Comparison of ENCODE assay signal across 19 mouse cellular contexts in genomic region chr14:14490501-14490900, GRCm38 (mm10).
DNase-seq lines count a peak whose midpoint lies in the region; TF ChIP-seq lines count a peak whose summit lies in the region.
"Had no signal": no experiment of that assay in that cellular context is flagged by ENCODE, and none has a peak within 500 bp of the region (broad histone marks: within the 10 kb centered on the region; RNA-seq: fewer than 3 reads in every experiment).

No protein-coding gene starts in this region.

- TF ChIP-seq POLR2A in small intestine, adult 2 months (IDR thresholded peaks at IDR 0.05; ENCODE audit: low read depth, low read length): no peak

- peaks cover 9% of the 10 kb centered on the region; the same call in 1 of the 2 replicates for H3K4me1 ChIP-seq in small intestine, adult 2 months (ENCODE audit: control insufficient read depth, insufficient read depth, insufficient read length, low read length)
- H3K4me1 ChIP-seq: embryonic facial prominence, embryonic 10.5 days; embryonic facial prominence, embryonic 12.5 days; forebrain, embryonic 13.5 days; forebrain, embryonic 15.5 days had no signal

- TF ChIP-seq CTCF in small intestine, adult 2 months (IDR thresholded peaks at IDR 0.05; ENCODE audit: extremely low read depth, insufficient read length, insufficient replicate concordance, low read depth, low read length): no peak

- no peak overlapping the region for H3K4me3 ChIP-seq in small intestine, adult 2 months (ENCODE audit: low read depth, low read length)
- H3K4me3 ChIP-seq: embryonic facial prominence, embryonic 10.5 days; embryonic facial prominence, embryonic 12.5 days; forebrain, embryonic 13.5 days; forebrain, embryonic 15.5 days had no signal

- H3K27me3 ChIP-seq in small intestine, adult 2 months (ENCODE audit: control insufficient read depth, insufficient read depth, low read length): no peaks in the 10 kb centered on the region
- H3K27me3 ChIP-seq: embryonic facial prominence, embryonic 12.5 days; forebrain, embryonic 13.5 days; forebrain, embryonic 15.5 days had no signal

- DNase-seq in adrenal gland, adult (ENCODE audit: inconsistent age in 2 of 2, low spot score in 1 of 2): peak; percentile 27 to 79
- no peak for DNase-seq in adrenal gland, postnatal 4 days (ENCODE audit: low spot score in 2 of 2)
- peak; percentile 21 for DNase-seq in adrenal gland, adult 8-10 months
- no peak for DNase-seq in adrenal gland, postnatal 25 days
- peak; percentile 16 for DNase-seq in adrenal gland, postnatal 14 days
- no peak for DNase-seq in heart, adult 18-20 months
- DNase-seq in right cerebral cortex, adult 18-20 months: no peak
- DNase-seq: B cell, adult 2 months; cerebellum, adult 11-12 months; cerebellum, adult 2 months; cerebellum, adult 9-10 months; cerebellum, postnatal 10 days; cerebellum, postnatal 25 days; forebrain, postnatal 0 days had no signal

- peak overlapping the region; percentile 71; the same call in 1 of the 2 replicates for H3K27ac ChIP-seq in small intestine, adult 2 months (ENCODE audit: insufficient read depth, low read depth, low read length)
- H3K27ac ChIP-seq: embryonic facial prominence, embryonic 10.5 days; embryonic facial prominence, embryonic 12.5 days; forebrain, embryonic 13.5 days; forebrain, embryonic 15.5 days had no signal

- H3K36me3 ChIP-seq in small intestine, adult 2 months (ENCODE audit: control insufficient read depth, insufficient read depth, low read length): no peaks in the 10 kb centered on the region
- H3K36me3 ChIP-seq: embryonic facial prominence, embryonic 10.5 days; embryonic facial prominence, embryonic 12.5 days; forebrain, embryonic 15.5 days had no signal

Comparison
In these comparisons a context has a peak if more than half of its experiments do, and no peak if none do; other contexts are left out.
1. DNase-seq: peak in adrenal gland, adult (2 of 2), adrenal gland, adult 8-10 months (single experiment) and adrenal gland, postnatal 14 days (single experiment); none in adrenal gland, postnatal 4 days (0 of 2), adrenal gland, postnatal 25 days (single experiment), heart, adult 18-20 months (0 of 2) and right cerebral cortex, adult 18-20 months (single experiment).